28 mouse cellular contexts compared by ENCODE assay signal in the genomic region with DNA sequence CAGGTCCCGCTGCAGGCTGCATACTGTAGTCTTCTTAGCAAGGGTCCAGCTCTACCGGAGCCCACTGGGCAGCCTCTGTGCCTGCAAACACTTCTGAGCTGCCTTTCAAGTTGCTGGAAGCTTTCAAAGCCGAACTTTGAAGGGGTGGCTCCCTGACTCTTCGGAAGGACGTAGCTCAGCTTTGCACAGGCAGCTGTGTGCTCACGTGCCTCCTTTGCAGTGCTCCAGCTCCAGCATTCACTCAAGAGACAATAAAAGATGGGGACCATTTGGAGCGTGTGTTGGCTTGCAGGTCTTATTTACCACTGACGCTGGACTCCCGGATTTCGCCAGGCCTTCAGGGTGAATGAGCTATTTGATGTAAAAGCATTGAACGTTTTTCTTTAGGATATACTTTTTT.
"Had no signal": no experiment of that assay in that cellular context is flagged by ENCODE, and none has a peak within 500 bp of the region (broad histone marks: within the 10 kb centered on the region; RNA-seq: fewer than 3 reads in every experiment).

No protein-coding gene starts in this region.

- ATAC-seq: hindbrain, embryonic 16.5 days; inflammation-experienced regulatory T-cells, adult 6 months; intestine, embryonic 15.5 days; intestine, postnatal 0 days; liver, embryonic 12.5 days had no signal

- H3K4me3 ChIP-seq: gastrocnemius, adult 2 months; heart, embryonic 10.5 days; heart, embryonic 12.5 days; hindbrain, embryonic 10.5 days; hindbrain, embryonic 12.5 days; intestine, embryonic 15.5 days; kidney, embryonic 15.5 days; limb, embryonic 13.5 days; limb, embryonic 15.5 days; liver, embryonic 12.5 days had no signal

- H3K27me3 ChIP-seq: heart, embryonic 12.5 days; hindbrain, embryonic 12.5 days; intestine, embryonic 15.5 days; kidney, embryonic 15.5 days; limb, embryonic 13.5 days; limb, embryonic 15.5 days; liver, embryonic 12.5 days had no signal

- H3K27ac ChIP-seq: gastrocnemius, adult 2 months; heart, embryonic 10.5 days; hindbrain, embryonic 10.5 days; hindbrain, embryonic 12.5 days; hindbrain, embryonic 14.5 days; intestine, embryonic 15.5 days; kidney, embryonic 15.5 days; kidney, postnatal 0 days; limb, embryonic 13.5 days; limb, embryonic 15.5 days; liver, embryonic 12.5 days; liver, embryonic 14.5 days had no signal

- H3K9me3 ChIP-seq: heart, embryonic 10.5 days; heart, embryonic 12.5 days; hindbrain, embryonic 10.5 days; hindbrain, embryonic 12.5 days; intestine, embryonic 15.5 days; kidney, embryonic 15.5 days; limb, embryonic 13.5 days; limb, embryonic 15.5 days; liver, embryonic 12.5 days had no signal

- H3K4me1 ChIP-seq: heart, embryonic 10.5 days; heart, embryonic 12.5 days; hindbrain, embryonic 10.5 days; hindbrain, embryonic 12.5 days; intestine, embryonic 15.5 days; limb, embryonic 13.5 days; liver, embryonic 12.5 days had no signal

- H3K36me3 ChIP-seq: heart, embryonic 10.5 days; heart, embryonic 12.5 days; hindbrain, embryonic 10.5 days; hindbrain, embryonic 12.5 days; intestine, embryonic 15.5 days; kidney, embryonic 15.5 days; limb, embryonic 13.5 days; limb, embryonic 15.5 days; liver, embryonic 12.5 days had no signal

- DNase-seq: gastrocnemius, adult 2 months; gastrocnemius, postnatal 10 days; gastrocnemius, postnatal 25 days; heart, adult 18-20 months; heart, postnatal 10 days; heart, postnatal 4 days; kidney, adult 2 months; kidney, adult 9 months; kidney, postnatal 14 days; kidney, postnatal 36 days; layer of hippocampus, adult 9-11 months; layer of hippocampus, postnatal 36 days; left cerebral cortex, postnatal 4 days had no signal

- H3K9ac ChIP-seq: heart, embryonic 12.5 days; hindbrain, embryonic 12.5 days; hindbrain, embryonic 14.5 days; intestine, embryonic 15.5 days; kidney, embryonic 15.5 days; limb, embryonic 13.5 days; limb, embryonic 15.5 days; liver, embryonic 12.5 days; liver, embryonic 14.5 days had no signal

- H3K4me2 ChIP-seq: heart, embryonic 12.5 days; hindbrain, embryonic 12.5 days; hindbrain, embryonic 14.5 days; intestine, embryonic 15.5 days; kidney, embryonic 15.5 days; limb, embryonic 13.5 days; limb, embryonic 15.5 days; liver, embryonic 12.5 days had no signal
